In genomic region chr6:50263670-50264069, GRCm38 (mm10) we compare ENCODE assay signal across 8 mouse cellular contexts. TPM values are rescaled to one million over a fixed set of nuclear protein-coding genes. Genes with fewer than 3 reads are reported as not detected.
DNase-seq lines count a peak whose midpoint lies in the region; ATAC-seq and TF ChIP-seq lines count a peak whose summit lies in the region.

Gene Gsdme (minus strand): TSS chr6:50263862.

- no peaks in the 10 kb centered on the region for H3K9me3 ChIP-seq in kidney, embryonic 16.5 days (ENCODE audit: low read length)
- no peaks in the 10 kb centered on the region for H3K9me3 ChIP-seq in hindbrain, postnatal 0 days (ENCODE audit: low read length)
- H3K9me3 ChIP-seq in midbrain, embryonic 12.5 days, result no peaks in the 10 kb centered on the region

- H3K4me1 ChIP-seq in kidney, embryonic 16.5 days (ENCODE audit: insufficient read depth, low read length), result peaks cover 14% of the 10 kb centered on the region
- peaks cover 8% of the 10 kb centered on the region; the same call in 1 of the 2 replicates for H3K4me1 ChIP-seq in cortical plate, adult 2 months (ENCODE audit: control insufficient read depth, insufficient read depth, low read length)
- peaks cover 14% of the 10 kb centered on the region for H3K4me1 ChIP-seq in hindbrain, postnatal 0 days (ENCODE audit: insufficient read depth, low read length)
- peaks cover 15% of the 10 kb centered on the region for H3K4me1 ChIP-seq in midbrain, embryonic 12.5 days

- 59% methylated on average over 6 of the region's 6 CpGs for WGBS in kidney, embryonic 16.5 days
- WGBS in hindbrain, postnatal 0 days, result 72% methylated on average over 6 of the region's 6 CpGs
- 88% methylated on average over 6 of the region's 6 CpGs for WGBS in midbrain, embryonic 12.5 days

- no peak for DNase-seq in kidney, postnatal 25 days
- no peak for DNase-seq in hindbrain, postnatal 0 days (ENCODE audit: low spot score)
- DNase-seq in adrenal gland, postnatal 10 days, result no peak
- no peak for DNase-seq in embryo, embryonic 9.5 days (ENCODE audit: extremely low spot score)
- no peak for DNase-seq in thymus, postnatal 36 days

- no peak within 1 kb of the TSS for H3K4me3 ChIP-seq in kidney, embryonic 16.5 days (ENCODE audit: low read length)
- no peak within 1 kb of the TSS for H3K4me3 ChIP-seq in cortical plate, adult 2 months (ENCODE audit: insufficient read depth, low read length)
- H3K4me3 ChIP-seq in hindbrain, postnatal 0 days (ENCODE audit: low read length), result no peak within 1 kb of the TSS
- no peak within 1 kb of the TSS for H3K4me3 ChIP-seq in midbrain, embryonic 12.5 days

- H3K4me2 ChIP-seq in kidney, embryonic 16.5 days (replicated peaks; ENCODE audit: low read depth, low read length), result no peak within 1 kb of the TSS
- H3K4me2 ChIP-seq in hindbrain, postnatal 0 days (ENCODE audit: low read depth, low read length), result no peak within 1 kb of the TSS
- no peak within 1 kb of the TSS for H3K4me2 ChIP-seq in midbrain, embryonic 12.5 days (replicated peaks)

- no peaks in the 10 kb centered on the region for H3K27me3 ChIP-seq in kidney, embryonic 16.5 days (ENCODE audit: insufficient read depth, low read length)
- H3K27me3 ChIP-seq in hindbrain, postnatal 0 days (ENCODE audit: insufficient read depth, low read length), result no peaks in the 10 kb centered on the region
- no peaks in the 10 kb centered on the region for H3K27me3 ChIP-seq in midbrain, embryonic 12.5 days

- no peak for TF ChIP-seq CTCF in cortical plate, adult 2 months (IDR thresholded peaks at IDR 0.05; ENCODE audit: extremely low read depth, insufficient read depth, low read length)
- no peak for TF ChIP-seq CTCF in hindbrain, postnatal 0 days (IDR thresholded peaks at IDR 0.05; ENCODE audit: low read depth)

- no peaks in the 10 kb centered on the region for H3K36me3 ChIP-seq in kidney, embryonic 16.5 days (ENCODE audit: insufficient read depth, low read length)
- H3K36me3 ChIP-seq in hindbrain, postnatal 0 days (ENCODE audit: insufficient read depth, low read length), result no peaks in the 10 kb centered on the region
- no peaks in the 10 kb centered on the region for H3K36me3 ChIP-seq in midbrain, embryonic 12.5 days

- no peak within 1 kb of the TSS for H3K9ac ChIP-seq in kidney, embryonic 16.5 days (replicated peaks; ENCODE audit: low read length)
- no peak within 1 kb of the TSS for H3K9ac ChIP-seq in hindbrain, postnatal 0 days (replicated peaks; ENCODE audit: low read length)
- no peak within 1 kb of the TSS for H3K9ac ChIP-seq in midbrain, embryonic 12.5 days (replicated peaks)

- ATAC-seq in kidney, embryonic 16.5 days (ENCODE audit: low FRiP score, low TSS enrichment), result no peak
- ATAC-seq in hindbrain, postnatal 0 days, result no peak
- ATAC-seq in midbrain, embryonic 12.5 days (ENCODE audit: low FRiP score, low read depth), result no peak

- TF ChIP-seq POLR2A in cortical plate, adult 2 months (IDR thresholded peaks at IDR 0.05; ENCODE audit: extremely low read depth, insufficient read depth, low read length), result no peak

- no peak within 1 kb of the TSS for H3K27ac ChIP-seq in kidney, embryonic 16.5 days (ENCODE audit: low read length)
- H3K27ac ChIP-seq in cortical plate, adult 2 months (ENCODE audit: insufficient read depth, low read length), result no peak within 1 kb of the TSS
- no peak within 1 kb of the TSS for H3K27ac ChIP-seq in hindbrain, postnatal 0 days
- no peak within 1 kb of the TSS for H3K27ac ChIP-seq in midbrain, embryonic 12.5 days (replicated peaks)

RNA-seq across cellular contexts. Expression of gene Gsdme, which starts in this region (rescaled TPM):
- polyA plus RNA-seq in kidney, embryonic 16.5 days (2015; fragmentation: Nextera tagmentation; extraction: Ambion mirVana), result 55.3 and 58.0 TPM in 2 replicates
- polyA plus RNA-seq in cortical plate, adult 2 months (2012; rRNA removed), result 10.9 and 13.7 TPM in 2 replicates
- total RNA-seq in hindbrain, postnatal 0 days (2014; rRNA removed), result 15.4 and 16.9 TPM in 2 replicates
- 82.0 and 85.9 TPM in 2 replicates for polyA plus RNA-seq in hindbrain, postnatal 0 days (2015; fragmentation: Nextera tagmentation; extraction: Ambion mirVana)
- 54.3 and 56.0 TPM in 2 replicates for polyA plus RNA-seq in midbrain, embryonic 12.5 days (2016; fragmentation: Nextera tagmentation; extraction: Ambion mirVana)
- 1 to 10 TPM; 2.8 TPM for total RNA-seq in adrenal gland, postnatal 10 days (2021)
